In genomic region chr2:131812480-131813137, GRCm38 (mm10) we compare ENCODE assay signal across 8 mouse cellular contexts. TPM values are rescaled to one million over a fixed set of nuclear protein-coding genes. Genes with fewer than 3 reads are reported as not detected.
DNase-seq lines count a peak whose midpoint lies in the region; ATAC-seq and TF ChIP-seq lines count a peak whose summit lies in the region.

No protein-coding gene starts in this region.

- H3K9me3 ChIP-seq in hindbrain, postnatal 0 days (ENCODE audit: low read length), result no peaks in the 10 kb centered on the region

- H3K4me2 ChIP-seq in hindbrain, postnatal 0 days (ENCODE audit: low read depth, low read length), result no peak overlapping the region

- intact Hi-C loops in heart, postnatal 25 days (cut with DNase I), result loop anchor here (1.0 to 10.0 kb wide), 4 partner anchors 250 to 430 kb away; partner anchors contain the start of gene Adra1d
- intact Hi-C loops in left cerebral cortex, adult 2 months (cut with DNase I), result loop anchor here (1.0 to 5.0 kb wide), 5 partner anchors 40 to 390 kb away; partner anchors contain the start of gene Adra1d

- peak; percentile 90 for TF ChIP-seq CTCF in hindbrain, postnatal 0 days (IDR thresholded peaks at IDR 0.05; ENCODE audit: low read depth)
- TF ChIP-seq CTCF in left cerebral cortex, adult 2 months (IDR thresholded peaks at IDR 0.05), result peak; percentile 93

- no peaks in the 10 kb centered on the region for H3K4me1 ChIP-seq in hindbrain, postnatal 0 days (ENCODE audit: insufficient read depth, low read length)

- 0 out of 2 replicates have a peak, but pooled peaks cover 10% of the 10 kb centered on the region for H3K27me3 ChIP-seq in hindbrain, postnatal 0 days (ENCODE audit: insufficient read depth, low read length)

- no peak overlapping the region for H3K9ac ChIP-seq in hindbrain, postnatal 0 days (replicated peaks; ENCODE audit: low read length)

- no peaks in the 10 kb centered on the region for H3K36me3 ChIP-seq in hindbrain, postnatal 0 days (ENCODE audit: insufficient read depth, low read length)

- H3K4me3 ChIP-seq in hindbrain, postnatal 0 days (ENCODE audit: low read length), result no peak overlapping the region
- no peak overlapping the region for H3K4me3 ChIP-seq in left cerebral cortex, adult 2 months

- peak; percentile 95 for DNase-seq in heart, adult 11 months
- DNase-seq in heart, postnatal 25 days (ENCODE audit: low spot score), result no peak
- peak; percentile 36 for DNase-seq in cerebellum, adult 9-11 months
- peak; percentile 51 to 81 for DNase-seq in frontal cortex, adult 2 months (ENCODE audit: extremely low spot score in 1 of 2, low spot score in 1 of 2)
- peak; percentile 93 for DNase-seq in hindbrain, postnatal 0 days (ENCODE audit: low spot score)
- DNase-seq in left cerebral cortex, adult 2 months (ENCODE audit: extremely low spot score in 1 of 2, low spot score in 2 of 2), result peak; percentile 62 to 73
- peak; percentile 91 for DNase-seq in mesoderm, embryonic 11.5 days (ENCODE audit: low read depth, low spot score)
- peak; percentile 63 to 67 for DNase-seq in right cerebral cortex, postnatal 36 days (ENCODE audit: low spot score in 2 of 2)

- WGBS in hindbrain, postnatal 0 days, result 18% methylated on average over 23 of the region's 23 CpGs

- H3K27ac ChIP-seq in hindbrain, postnatal 0 days, result no peak overlapping the region
- no peak overlapping the region for H3K27ac ChIP-seq in left cerebral cortex, adult 2 months

- peak; percentile 90 for ATAC-seq in hindbrain, postnatal 0 days

RNA-seq across cellular contexts. Expression of gene Erv3, which starts 46.9 kb away (rescaled TPM):
- total RNA-seq in heart, postnatal 25 days (2021), result not detected
- 0.48 and 1.4 TPM in 2 replicates for polyA plus RNA-seq in frontal cortex, adult 2 months (2012; rRNA removed)
- not detected in 2 replicates for total RNA-seq in hindbrain, postnatal 0 days (2014; rRNA removed)
- 0.04 TPM in 1 of 2 replicates, not detected in the other for polyA plus RNA-seq in hindbrain, postnatal 0 days (2015; fragmentation: Nextera tagmentation; extraction: Ambion mirVana)
- under 1 TPM; 0.09 to 0.19 TPM for total RNA-seq in left cerebral cortex, adult 2 months (2021)
